Mouse (Mus musculus) lung, embryonic 15.5 days (tissue): Measurements from ENCODE around the gene Ugt1a9. TPM values are rescaled to one million over a fixed set of nuclear protein-coding genes. Genes with fewer than 3 reads are reported as not detected.
A peak's percentile ranks its signal among the peaks of the same experiment; 100 is the strongest.

ENCODE experiments used
- ATAC-seq: fragments of 200-750 bp; cut with Nextera tagmentation; 2 replicates; pipeline ENCODE4 v1.8.0; 2017; ENCODE audit warnings: moderate number of reproducible peaks, borderline replicate concordance; ENCODE audit not compliant: low FRiP score, low TSS enrichment; ENCODE audit errors: extremely low read depth
- H3K27ac ChIP-seq: fragments of 300-500 bp; sonication (generic); 2 replicates; pipeline ENCODE4 v1.5.1; 2015; ENCODE audit warnings: moderate library complexity, mild to moderate bottlenecking, inconsistent platforms
- H3K27me3 ChIP-seq: fragments of 300-500 bp; sonication (generic); 2 replicates; pipeline ENCODE4 v1.6.1; 2015; ENCODE audit warnings: inconsistent platforms
- H3K36me3 ChIP-seq: fragments of 300-500 bp; sonication (generic); 2 replicates; pipeline ENCODE4 v1.6.1; 2015; ENCODE audit warnings: inconsistent platforms
- H3K4me1 ChIP-seq: fragments of 300-500 bp; sonication (generic); 2 replicates; pipeline ENCODE4 v1.6.1; 2015; ENCODE audit warnings: inconsistent platforms
- H3K4me2 ChIP-seq: fragments of 300-500 bp; sonication (generic); 2 replicates; pipeline ENCODE4 v1.6.1; 2015; ENCODE audit warnings: inconsistent platforms, mild to moderate bottlenecking, moderate library complexity
- H3K4me3 ChIP-seq: fragments of 300-500 bp; sonication (generic); 2 replicates; pipeline ENCODE4 v1.5.1; 2015; ENCODE audit warnings: mild to moderate bottlenecking, inconsistent platforms
- H3K9ac ChIP-seq: fragments of 300-500 bp; sonication (generic); 2 replicates; pipeline ENCODE4 v1.6.1; 2015; ENCODE audit warnings: inconsistent platforms
- H3K9me3 ChIP-seq: fragments of 300-500 bp; sonication (generic); 2 replicates; pipeline ENCODE4 v1.6.1; 2016; ENCODE audit warnings: inconsistent platforms
- WGBS: fragments of 180-500 bp; shearing (Covaris S2); methylation state at CpG from one replicate; pipeline ENCODE4 v1.1.7; 2015; 5-methylcytosine and 5-hydroxymethylcytosine counted together
- polyA plus RNA-seq: library from polyadenylated mRNA; unstranded; fragments of >200 nt; fragmentation: Nextera tagmentation; extraction: Ambion mirVana; gene quantifications from 2 replicates; pipeline ENCODE4 v1.2.1, GENCODE M21; 2015

The Ugt1a9 gene
- polyA plus RNA-seq, 1 experiment from 2014 or later = not detected

DNA sequence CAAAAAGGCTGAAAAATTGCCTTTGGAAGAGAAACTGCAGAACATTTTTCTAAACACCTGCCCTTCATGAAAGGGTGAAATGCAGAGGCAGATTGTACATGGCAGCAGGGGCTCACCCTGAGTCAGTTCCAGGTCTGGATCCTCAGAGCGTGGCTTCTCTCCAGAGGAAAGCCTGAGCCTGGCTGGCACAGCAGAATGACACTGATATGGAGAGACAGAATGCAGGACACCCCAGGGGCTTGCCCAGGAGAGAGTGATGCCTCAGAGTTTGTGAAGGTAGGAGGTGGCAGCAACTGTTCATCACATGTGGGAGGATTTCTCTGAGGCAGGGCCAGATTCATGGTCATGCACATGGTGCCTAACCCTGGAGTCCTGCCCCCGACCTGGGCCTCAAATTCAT is 129.4 kb downstream of the Ugt1a9 start:
- no peaks in the 10 kb centered on the region for H3K4me1 ChIP-seq
- no peaks in the 10 kb centered on the region for H3K36me3 ChIP-seq
- ATAC-seq = no peak
- no peaks in the 10 kb centered on the region for H3K9me3 ChIP-seq
- H3K4me2 ChIP-seq = no peak overlapping the region
- H3K4me3 ChIP-seq = no peak overlapping the region
- no peak overlapping the region for H3K9ac ChIP-seq
- no peak overlapping the region for H3K27ac ChIP-seq
- no peaks in the 10 kb centered on the region for H3K27me3 ChIP-seq
- WGBS = 54% methylated on average over 2 of the region's 2 CpGs

DNA sequence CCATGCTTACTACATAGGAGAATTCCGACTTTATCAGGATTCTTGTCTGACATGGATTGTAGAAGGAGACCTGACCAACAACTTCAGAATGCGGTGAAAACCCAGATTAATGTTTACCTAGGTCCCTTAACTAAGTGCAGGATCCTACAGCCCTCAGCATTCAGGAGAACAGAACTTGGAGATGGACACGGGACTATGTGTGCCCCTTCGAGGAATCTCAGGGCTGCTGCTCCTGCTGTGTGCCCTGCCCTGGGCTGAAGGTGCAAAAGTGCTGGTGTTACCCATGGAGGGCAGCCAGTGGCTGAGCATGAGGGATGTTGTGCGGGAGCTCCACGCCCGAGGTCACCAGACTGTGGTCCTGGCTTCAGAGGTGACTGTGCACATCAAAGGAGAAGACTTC is 129.9 kb downstream of the Ugt1a9 start, which contains the start of gene Ugt1a2:
Ugt1a2 (plus strand) TSS at position 146 of the 400 bp plus-strand sequence.
- H3K9me3 ChIP-seq = no peaks in the 10 kb centered on the region
- 62% methylated on average over 7 of the region's 7 CpGs for WGBS
- no peak within 1 kb of the TSS for H3K27ac ChIP-seq
- no peaks in the 10 kb centered on the region for H3K27me3 ChIP-seq
- H3K4me1 ChIP-seq = no peaks in the 10 kb centered on the region
- no peak within 1 kb of the TSS for H3K4me3 ChIP-seq
- no peak within 1 kb of the TSS for H3K4me2 ChIP-seq
- ATAC-seq = no peak
- H3K36me3 ChIP-seq = no peaks in the 10 kb centered on the region
- no peak within 1 kb of the TSS for H3K9ac ChIP-seq

DNA sequence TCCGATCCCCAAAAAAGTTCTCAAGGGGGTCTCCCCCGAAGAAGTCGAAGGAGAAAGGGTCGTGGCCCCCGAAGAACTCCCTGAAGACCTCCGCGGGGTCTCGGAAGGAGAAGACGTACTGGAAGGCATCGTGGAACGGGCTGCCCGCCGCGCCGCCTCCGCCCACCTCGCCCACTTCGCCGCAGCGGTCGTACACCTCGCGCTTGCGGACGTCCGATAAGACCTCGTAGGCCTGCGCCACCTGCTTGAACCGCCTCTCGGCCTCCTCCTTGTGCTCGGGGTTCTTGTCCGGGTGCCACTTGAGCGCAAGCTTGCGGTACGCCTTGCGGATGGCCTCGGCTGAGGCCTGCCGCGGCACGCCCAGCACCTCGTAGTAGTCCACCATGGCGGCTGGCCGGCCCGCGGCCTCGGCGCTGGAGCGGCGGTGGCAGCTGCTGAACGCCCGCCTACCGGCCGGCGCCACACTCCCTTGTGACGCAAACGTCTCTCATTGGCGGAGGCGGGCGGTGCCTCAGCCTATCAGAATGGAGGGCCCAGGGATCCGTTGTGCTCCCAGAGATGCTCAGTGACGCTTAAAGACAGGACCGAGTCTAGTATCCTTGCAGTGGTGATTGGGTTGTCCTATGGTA is 134.8 kb downstream of the Ugt1a9 start, which contains the start of gene Dnajb3:
Dnajb3 (minus strand) TSS at position 489 of the 629 bp plus-strand sequence.
- Histone ChIP-seq H3K36me3 (no peaks in the 10 kb centered on the region), H3K9me3 (no peaks in the 10 kb centered on the region), H3K4me3 (peak within 1 kb of the TSS; percentile 52), H3K27me3 (no peaks in the 10 kb centered on the region), H3K27ac (no peak within 1 kb of the TSS), H3K9ac (peak within 1 kb of the TSS; percentile 57), H3K4me2 (peak within 1 kb of the TSS; percentile 92), H3K4me1 (no peaks in the 10 kb centered on the region)
- 9% methylated on average over 52 of the region's 62 CpGs for WGBS
- ATAC-seq = peak; percentile 98

DNA sequence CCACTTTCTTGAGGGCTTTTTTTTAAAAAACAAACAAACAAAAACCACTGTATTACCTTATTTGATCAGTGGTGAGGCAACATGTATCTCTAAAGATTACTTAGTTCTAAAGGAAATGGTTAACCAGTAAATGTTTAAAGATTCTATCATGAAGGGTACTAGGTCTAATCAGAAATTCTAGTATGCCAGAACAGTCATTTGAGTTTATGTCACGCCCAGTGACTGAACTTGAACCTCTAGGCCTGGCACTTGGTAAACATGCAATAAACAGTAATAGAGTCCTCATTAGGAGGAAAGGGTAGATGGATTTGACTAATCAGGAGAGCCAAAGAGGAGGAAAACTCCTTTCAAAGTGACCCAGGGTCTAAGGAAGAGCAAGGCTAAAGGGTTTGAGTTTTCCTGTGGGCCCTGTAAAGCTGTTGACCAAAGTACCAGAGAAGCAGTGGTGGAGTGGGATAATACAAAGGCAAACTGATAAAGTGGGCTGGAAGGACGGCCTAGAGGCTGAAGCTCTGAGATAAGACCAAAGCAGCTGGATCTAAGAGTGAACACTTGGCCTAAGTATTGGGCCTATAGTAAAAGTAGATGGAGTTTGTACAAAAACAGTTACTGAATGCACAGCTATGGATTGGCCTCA is 136.4 kb downstream of the Ugt1a9 start:
- Histone ChIP-seq H3K27me3 (no peaks in the 10 kb centered on the region), H3K4me3 (no peak overlapping the region), H3K27ac (no peak overlapping the region), H3K4me1 (no peaks in the 10 kb centered on the region), H3K36me3 (no peaks in the 10 kb centered on the region), H3K9me3 (0 out of 2 replicates have a peak, but pooled peaks cover 7% of the 10 kb centered on the region), H3K4me2 (no peak overlapping the region), H3K9ac (no peak overlapping the region)
- no peak for ATAC-seq
- WGBS = 67% methylated on average over 2 of the region's 2 CpGs

DNA sequence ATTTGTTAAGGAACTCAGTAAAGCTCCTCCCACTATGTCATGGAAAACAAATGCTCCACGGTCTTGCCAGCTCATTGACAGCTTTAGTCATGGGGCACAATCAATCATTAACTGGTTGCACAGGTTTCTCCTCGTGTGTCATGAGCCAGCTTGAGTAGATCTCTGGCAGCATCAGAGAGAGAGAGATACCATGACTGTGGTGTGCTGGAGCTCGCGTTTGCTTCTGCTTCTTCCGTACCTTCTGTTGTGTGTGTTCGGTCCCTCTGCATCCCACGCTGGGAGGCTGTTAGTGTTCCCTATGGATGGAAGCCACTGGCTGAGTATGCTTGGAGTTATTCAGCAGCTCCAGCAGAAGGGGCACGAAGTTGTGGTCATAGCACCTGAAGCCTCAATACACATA is 141.2 kb downstream of the Ugt1a9 start, which contains the start of gene Ugt1a1:
Ugt1a1 (plus strand) TSS at position 148 of the 400 bp plus-strand sequence.
- ATAC-seq = peak; percentile 40; the same call in 1 of the 2 replicates
- no peak within 1 kb of the TSS for H3K27ac ChIP-seq
- no peaks in the 10 kb centered on the region for H3K36me3 ChIP-seq
- H3K27me3 ChIP-seq = no peaks in the 10 kb centered on the region
- H3K9ac ChIP-seq = no peak within 1 kb of the TSS
- no peak within 1 kb of the TSS for H3K4me2 ChIP-seq
- 62% methylated on average over 8 of the region's 8 CpGs for WGBS
- peaks cover 41% of the 10 kb centered on the region for H3K9me3 ChIP-seq
- H3K4me1 ChIP-seq = no peaks in the 10 kb centered on the region
- no peak within 1 kb of the TSS for H3K4me3 ChIP-seq

DNA sequence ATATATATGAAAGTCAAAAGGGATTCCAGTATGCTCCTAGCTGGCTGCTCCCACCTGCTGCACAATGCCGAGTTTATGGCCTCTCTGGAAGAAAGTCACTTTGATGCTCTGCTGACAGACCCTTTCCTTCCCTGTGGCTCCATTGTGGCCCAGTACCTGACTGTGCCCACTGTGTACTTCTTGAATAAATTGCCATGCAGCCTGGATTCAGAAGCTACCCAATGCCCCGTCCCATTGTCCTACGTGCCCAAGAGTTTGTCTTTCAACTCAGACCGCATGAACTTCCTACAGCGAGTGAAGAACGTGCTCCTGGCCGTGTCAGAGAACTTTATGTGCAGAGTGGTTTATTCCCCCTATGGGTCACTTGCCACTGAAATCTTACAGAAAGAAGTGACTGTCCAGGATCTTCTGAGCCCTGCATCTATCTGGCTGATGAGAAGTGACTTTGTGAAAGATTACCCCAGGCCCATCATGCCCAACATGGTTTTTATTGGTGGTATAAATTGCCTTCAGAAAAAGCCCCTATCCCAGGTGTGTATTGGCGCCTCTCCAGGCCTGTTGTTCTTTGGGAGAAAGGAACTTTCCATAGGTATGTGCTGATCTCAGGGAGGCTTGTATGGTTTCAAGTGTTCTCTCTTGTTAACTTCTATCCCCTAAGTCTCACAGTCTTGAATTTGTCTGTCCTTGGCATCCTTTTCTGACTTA is 141.9 kb downstream of the Ugt1a9 start:
- H3K27me3 ChIP-seq = no peaks in the 10 kb centered on the region
- H3K4me2 ChIP-seq = no peak overlapping the region
- no peak overlapping the region for H3K9ac ChIP-seq
- no peak for ATAC-seq
- WGBS = 56% methylated on average over 8 of the region's 8 CpGs
- no peaks in the 10 kb centered on the region for H3K4me1 ChIP-seq
- peaks cover 48% of the 10 kb centered on the region for H3K9me3 ChIP-seq
- no peak overlapping the region for H3K4me3 ChIP-seq
- no peaks in the 10 kb centered on the region for H3K36me3 ChIP-seq
- H3K27ac ChIP-seq = no peak overlapping the region

DNA sequence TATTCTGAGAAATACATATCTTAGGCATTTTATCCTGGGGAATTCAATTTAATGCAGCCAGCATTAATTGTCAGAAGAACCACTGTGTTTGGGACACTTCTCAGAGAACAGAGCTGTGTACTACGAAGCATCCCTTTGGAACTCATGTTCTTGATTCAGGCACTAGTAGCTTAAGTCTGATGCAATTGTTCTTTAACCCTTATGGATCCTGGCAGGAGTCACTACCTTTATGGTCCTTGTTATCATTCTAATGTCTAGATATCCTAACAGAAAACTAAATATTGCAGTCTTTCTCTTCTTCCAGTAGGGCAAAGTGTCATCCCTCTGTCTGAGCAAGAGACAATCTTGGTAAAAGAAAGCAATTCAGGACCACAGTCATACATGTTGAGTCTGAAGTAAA is 142.5 kb downstream of the Ugt1a9 start:
- H3K9me3 ChIP-seq = peaks cover 50% of the 10 kb centered on the region

DNA sequence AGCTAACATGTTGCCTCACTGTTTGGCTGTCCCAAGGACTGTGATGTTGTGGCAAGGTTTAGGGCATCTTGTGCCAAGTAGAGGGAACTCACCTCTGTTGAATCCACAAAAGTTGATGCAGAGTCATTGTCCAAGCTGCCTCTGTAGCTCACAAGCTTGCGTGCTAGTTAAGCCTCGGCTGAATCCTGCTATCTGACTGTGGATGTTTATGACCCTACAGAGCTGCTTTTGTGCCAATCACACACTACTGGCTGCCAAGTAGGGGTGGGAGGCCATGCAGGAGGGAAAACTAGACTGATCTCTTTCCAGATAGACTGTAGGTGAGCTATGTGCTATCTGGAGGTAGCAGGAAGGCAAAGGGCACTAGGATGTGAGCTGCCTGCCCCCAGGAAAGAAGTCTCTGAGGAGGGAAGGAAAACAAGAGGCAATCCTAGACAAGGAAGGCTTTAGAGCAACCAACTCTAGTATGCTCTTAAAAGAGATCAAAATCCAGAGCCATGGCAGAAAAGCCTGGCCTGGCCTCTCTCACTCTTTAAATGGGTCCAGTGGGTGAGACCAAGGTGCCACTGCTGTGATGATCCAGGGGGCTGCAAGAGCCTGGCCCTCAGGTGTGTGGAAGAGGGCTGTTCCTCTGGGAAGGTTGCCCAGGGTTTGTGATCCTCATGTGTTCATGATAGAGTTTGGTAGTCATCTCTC is 143.3 kb downstream of the Ugt1a9 start:
- H3K9me3 ChIP-seq = peaks cover 50% of the 10 kb centered on the region
- H3K4me1 ChIP-seq = no peaks in the 10 kb centered on the region
- H3K27me3 ChIP-seq = no peaks in the 10 kb centered on the region
- WGBS = 77% methylated on average over 2 of the region's 2 CpGs
- H3K4me2 ChIP-seq = no peak overlapping the region
- H3K36me3 ChIP-seq = no peaks in the 10 kb centered on the region
- no peak overlapping the region for H3K27ac ChIP-seq
- ATAC-seq = peak; percentile 16; the same call in 1 of the 2 replicates
- H3K4me3 ChIP-seq = no peak overlapping the region
- H3K9ac ChIP-seq = no peak overlapping the region

More for the DNA sequence above, 142.5 kb downstream of the Ugt1a9 start:
- no peak overlapping the region for H3K27ac ChIP-seq
- no peak overlapping the region for H3K4me2 ChIP-seq
- no peak for ATAC-seq
- no peak overlapping the region for H3K4me3 ChIP-seq
- no peaks in the 10 kb centered on the region for H3K36me3 ChIP-seq
- H3K4me1 ChIP-seq = no peaks in the 10 kb centered on the region
- WGBS = 75% methylated on average over 1 of the region's 1 CpGs
- H3K9ac ChIP-seq = no peak overlapping the region
- no peaks in the 10 kb centered on the region for H3K27me3 ChIP-seq

DNA sequence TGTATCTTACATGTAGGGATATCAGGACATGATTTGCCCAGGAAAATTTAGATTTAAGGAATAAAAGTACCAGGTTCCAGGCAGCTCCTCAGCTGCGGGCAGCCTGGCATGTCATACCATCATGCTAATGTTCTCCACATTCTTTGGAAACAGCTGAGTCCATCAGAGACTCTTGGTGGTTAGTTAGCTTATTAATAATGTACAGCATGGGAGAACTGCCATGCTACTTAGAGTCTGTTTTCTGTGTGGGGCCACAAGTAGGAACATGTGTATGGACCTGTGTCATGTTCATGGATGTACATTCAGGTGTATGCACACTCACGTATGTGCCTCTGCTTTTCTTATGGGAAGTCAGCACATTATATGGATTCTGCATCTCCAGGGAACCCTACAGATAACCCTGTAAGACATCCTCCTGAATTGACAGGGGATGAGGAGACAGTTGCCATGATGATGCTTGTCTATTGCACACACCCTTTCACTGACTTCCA is 143.9 kb downstream of the Ugt1a9 start:
- peaks cover 50% of the 10 kb centered on the region for H3K9me3 ChIP-seq
- no peak overlapping the region for H3K9ac ChIP-seq
- no peak for ATAC-seq
- 76% methylated on average over 2 of the region's 2 CpGs for WGBS
- H3K4me2 ChIP-seq = no peak overlapping the region
- H3K4me1 ChIP-seq = no peaks in the 10 kb centered on the region
- no peaks in the 10 kb centered on the region for H3K27me3 ChIP-seq
- H3K4me3 ChIP-seq = no peak overlapping the region
- H3K27ac ChIP-seq = no peak overlapping the region
- no peaks in the 10 kb centered on the region for H3K36me3 ChIP-seq

DNA sequence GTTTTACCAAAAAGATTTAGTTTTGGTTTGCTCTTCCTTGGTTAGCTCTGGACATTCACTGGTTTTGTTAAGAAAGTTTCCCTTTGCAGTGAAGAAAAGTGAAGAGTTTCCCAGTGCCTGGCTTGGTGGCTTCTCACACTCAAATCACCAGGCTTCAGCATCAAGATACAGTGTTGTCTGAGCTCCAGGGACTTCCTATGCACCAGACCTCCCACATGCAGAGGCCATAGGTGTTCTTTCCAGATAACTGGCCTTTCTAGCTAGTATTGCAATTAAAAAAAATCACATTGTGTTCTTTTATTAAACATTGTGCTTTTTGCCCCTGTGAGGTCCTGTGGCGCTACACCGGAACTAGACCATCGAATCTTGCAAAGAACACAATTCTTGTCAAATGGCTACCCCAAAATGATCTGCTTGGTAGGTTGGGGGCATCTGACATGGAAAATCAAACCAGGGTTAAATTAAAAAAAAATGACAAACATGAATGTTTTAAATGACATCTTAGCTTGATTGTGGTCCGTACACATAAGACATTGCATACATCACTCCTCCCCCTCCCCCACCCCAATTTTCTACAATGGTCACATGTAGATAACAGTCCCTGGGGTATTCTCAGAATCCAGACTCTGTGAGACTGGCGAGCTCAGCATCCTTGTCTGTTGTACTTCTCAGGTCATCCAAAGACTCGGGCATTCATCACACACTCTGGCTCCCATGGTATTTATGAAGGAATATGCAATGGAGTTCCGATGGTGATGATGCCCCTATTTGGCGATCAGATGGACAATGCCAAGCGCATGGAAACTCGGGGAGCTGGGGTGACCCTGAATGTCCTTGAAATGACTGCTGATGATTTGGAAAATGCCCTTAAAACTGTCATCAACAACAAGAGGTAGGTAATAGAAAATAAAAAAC is 145.1 kb downstream of the Ugt1a9 start:
- Histone ChIP-seq H3K36me3 (no peaks in the 10 kb centered on the region), H3K27ac (no peak overlapping the region), H3K4me1 (no peaks in the 10 kb centered on the region), H3K4me2 (no peak overlapping the region), H3K4me3 (no peak overlapping the region), H3K27me3 (no peaks in the 10 kb centered on the region), H3K9ac (no peak overlapping the region), H3K9me3 (peaks cover 50% of the 10 kb centered on the region)
- WGBS = 66% methylated on average over 10 of the region's 10 CpGs
- ATAC-seq = no peak

DNA sequence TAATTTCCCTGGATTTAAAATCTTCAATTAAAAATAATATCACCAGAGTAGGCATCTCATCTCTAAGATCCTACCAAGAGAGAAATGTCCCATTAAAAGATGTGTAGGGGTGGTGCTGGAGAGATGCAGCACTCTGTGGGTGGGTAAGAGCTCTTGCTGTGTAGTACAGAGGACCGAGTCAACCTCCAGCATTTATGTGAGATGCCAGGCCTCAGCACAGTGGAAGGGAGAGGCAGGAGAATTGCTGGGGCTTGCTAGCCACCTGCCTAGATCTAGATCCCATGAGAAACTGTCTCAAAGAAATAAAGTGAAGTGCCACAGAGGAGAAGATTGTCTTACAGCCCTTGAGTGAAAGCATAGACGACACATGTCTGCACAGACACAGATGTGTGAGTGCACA is 146.0 kb downstream of the Ugt1a9 start:
- Histone ChIP-seq H3K36me3 (no peaks in the 10 kb centered on the region), H3K9me3 (peaks cover 47% of the 10 kb centered on the region), H3K4me1 (no peaks in the 10 kb centered on the region), H3K27ac (no peak overlapping the region), H3K4me3 (no peak overlapping the region), H3K9ac (no peak overlapping the region), H3K4me2 (no peak overlapping the region), H3K27me3 (no peaks in the 10 kb centered on the region)
- WGBS = 57% methylated on average over 2 of the region's 2 CpGs
- no peak for ATAC-seq
